Mouse (Mus musculus) myocyte (in vitro differentiated cells): ENCODE data around the gene Nos1ap.

ENCODE experiments used
- CEBPB ChIP-seq: IDR thresholded peaks from 2 replicates; pipeline ENCODE4 v1.6.1; 2011; ENCODE audit warnings: mild to moderate bottlenecking, moderate library complexity; ENCODE audit not compliant: poor library complexity, insufficient read depth, severe bottlenecking
- E2F4 ChIP-seq: IDR thresholded peaks from one replicate; pipeline ENCODE4 v1.6.1; 2011; ENCODE audit warnings: mild to moderate bottlenecking, control low read depth, moderate library complexity; ENCODE audit not compliant: insufficient read depth
- MAX ChIP-seq: IDR thresholded peaks from one replicate; pipeline ENCODE4 v1.6.1; 2011; ENCODE audit warnings: low read depth, mild to moderate bottlenecking, control low read depth
- MYOD1 ChIP-seq, 3 experiments: IDR thresholded peaks; one replicate each; pipeline ENCODE4 v1.6.1; 2011; ENCODE audit warnings: control low read depth in 2 of 3, low read depth in 2 of 3, mild to moderate bottlenecking in 2 of 3, moderate library complexity in 1 of 3; ENCODE audit not compliant: insufficient read length in 2 of 3, control insufficient read depth in 1 of 3
- POLR2A ChIP-seq: IDR thresholded peaks from one replicate; pipeline ENCODE4 v1.6.1; 2011; ENCODE audit warnings: low read depth, mild to moderate bottlenecking, control low read depth, moderate library complexity; ENCODE audit not compliant: insufficient read length
- POLR2AphosphoS2 ChIP-seq: IDR thresholded peaks from one replicate; pipeline ENCODE4 v1.6.1; 2011; ENCODE audit warnings: low read depth, control low read depth; ENCODE audit not compliant: insufficient read length
- TCF12 ChIP-seq: IDR thresholded peaks from one replicate; pipeline ENCODE4 v1.6.1; 2011; ENCODE audit warnings: mild to moderate bottlenecking, control low read depth; ENCODE audit not compliant: poor library complexity, insufficient read depth, severe bottlenecking
- USF1 ChIP-seq: IDR thresholded peaks from one replicate; pipeline ENCODE4 v1.6.1; 2011; ENCODE audit warnings: low read depth, mild to moderate bottlenecking, control low read depth, moderate library complexity

DNA sequence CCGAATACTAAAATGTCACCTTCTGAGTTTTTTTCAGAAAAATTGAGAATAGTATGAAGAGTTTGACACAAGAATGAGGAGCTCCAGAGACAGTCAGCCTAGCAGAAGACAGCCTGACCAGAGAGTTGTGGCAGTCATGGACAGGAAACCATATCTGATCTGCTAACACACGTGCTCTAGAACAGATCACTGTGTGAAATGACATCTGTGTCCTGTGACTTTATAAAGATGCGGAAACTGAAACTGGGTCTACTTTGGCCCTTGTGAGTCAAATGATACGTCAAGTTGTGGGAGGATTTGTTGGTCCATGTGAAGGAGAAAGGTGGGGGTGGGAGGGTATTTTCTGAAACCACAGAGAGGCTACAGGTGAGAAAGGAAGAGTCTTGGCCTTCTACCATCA is 319.0 kb downstream of the Nos1ap start:
- no peak for TF ChIP-seq USF1
- no peak for TF ChIP-seq POLR2AphosphoS2
- no peak for TF ChIP-seq POLR2A
- TF ChIP-seq E2F4 = no peak
- no peak for TF ChIP-seq MAX
- no peak for TF ChIP-seq CEBPB
- no peak for TF ChIP-seq MYOD1 (IDR thresholded peaks at IDR 0.05; ENCODE audit: control insufficient read depth in 1 of 3, insufficient read length in 2 of 3, low read depth in 2 of 3)
- TF ChIP-seq TCF12 = no peak
